Mouse (Mus musculus) heart, postnatal 0 days (tissue): ENCODE results near the gene Idua. TPM values are rescaled to one million over a fixed set of nuclear protein-coding genes. Genes with fewer than 3 reads are reported as not detected.

Experiments
- ATAC-seq: fragments of 200-750 bp; cut with Nextera tagmentation; 2 replicates; pipeline ENCODE4 v1.8.0; 2017; ENCODE audit warnings: low read depth, moderate number of reproducible peaks, moderate library complexity; ENCODE audit not compliant: insufficient read depth
- DNase-seq: peaks from one replicate; pipeline ENCODE4 v3.0.0-alpha.2; 2016; ENCODE audit warnings: low spot score
- H3K27ac ChIP-seq: fragments of 300-500 bp; sonication (generic); 2 replicates; pipeline ENCODE4 v1.5.1; 2014; ENCODE audit warnings: low read depth, mild to moderate bottlenecking
- H3K27me3 ChIP-seq: fragments of 300-500 bp; sonication (generic); 2 replicates; pipeline ENCODE4 v1.6.1; 2014; ENCODE audit warnings: low read length, mixed read lengths; ENCODE audit not compliant: control insufficient read depth, insufficient read depth
- H3K36me3 ChIP-seq: fragments of 300-500 bp; sonication (generic); replicated peaks from 2 replicates; pipeline ENCODE4 v1.6.1; 2014; ENCODE audit warnings: low read length, mixed read lengths; ENCODE audit not compliant: control insufficient read depth, insufficient read depth
- H3K4me1 ChIP-seq: fragments of 300-500 bp; sonication (generic); 2 replicates; pipeline ENCODE4 v1.6.1; 2014; ENCODE audit warnings: antibody characterized with exemption; ENCODE audit not compliant: control insufficient read depth, insufficient read depth
- H3K4me2 ChIP-seq: fragments of 300-500 bp; sonication (generic); 2 replicates; pipeline ENCODE4 v1.6.1; 2014; ENCODE audit warnings: low read depth, mild to moderate bottlenecking, low read length, moderate library complexity
- H3K4me3 ChIP-seq: fragments of 300-500 bp; sonication (generic); 2 replicates; pipeline ENCODE4 v1.5.1; 2014; ENCODE audit warnings: low read depth, low read length
- H3K9ac ChIP-seq: fragments of 300-500 bp; sonication (generic); replicated peaks from 2 replicates; pipeline ENCODE4 v1.6.1; 2014; ENCODE audit warnings: low read depth, low read length, mixed read lengths
- H3K9me3 ChIP-seq: fragments of 300-500 bp; sonication (generic); replicated peaks from 2 replicates; pipeline ENCODE4 v1.6.1; 2016; ENCODE audit warnings: low read length; ENCODE audit not compliant: control insufficient read depth
- CTCF ChIP-seq: IDR thresholded peaks from 2 replicates; pipeline ENCODE4 v1.5.1; 2016; ENCODE audit warnings: antibody characterized with exemption, control low read depth, low read depth
- EP300 ChIP-seq: IDR thresholded peaks from 2 replicates; pipeline ENCODE4 v1.6.1; 2016; ENCODE audit warnings: antibody characterized with exemption, low read depth
- WGBS: fragments of 180-500 bp; shearing (Covaris S2); extraction: QIAGEN DNeasy Blood & Tissue Kit; methylation state at CpG from one replicate; pipeline ENCODE4 v1.1.7; 2014; 5-methylcytosine and 5-hydroxymethylcytosine counted together
- polyA plus RNA-seq: library from polyadenylated mRNA; unstranded; fragments of >200 nt; fragmentation: Nextera tagmentation; extraction: Ambion mirVana; gene quantifications from 2 replicates; pipeline ENCODE4 v1.2.1, GENCODE M21; 2015
- total RNA-seq: library from RNA; depleted of rRNA; stranded (reverse); fragments of >200 nt; gene quantifications from 2 replicates; pipeline ENCODE4 v1.2.3, GENCODE M21; 2014; ENCODE audit warnings: low replicate concordance; rRNA removed

Idua gene
- total and polyA plus RNA-seq, 2 experiments from 2014 or later: 9.6 to 25.6 TPM

DNA sequence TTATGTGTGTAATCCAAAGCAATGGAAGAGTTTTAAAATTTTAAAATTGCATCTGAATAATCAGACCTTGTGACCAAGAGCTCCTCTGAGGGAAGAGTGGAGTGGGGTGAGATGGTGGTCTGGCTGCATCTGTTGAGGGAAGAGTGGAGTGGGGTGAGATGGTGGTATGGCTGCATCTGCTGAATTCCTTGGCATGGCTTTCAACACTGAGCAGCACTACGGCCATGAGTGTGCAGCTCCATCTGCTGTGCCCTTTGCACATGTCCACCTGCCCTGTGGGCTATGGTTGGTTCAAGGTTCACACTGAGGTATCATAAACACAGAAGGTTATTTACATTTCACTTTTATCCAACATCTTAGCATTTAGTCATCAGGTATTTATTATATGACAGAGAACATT is 67.3 kb downstream of the Idua start:
- Histone ChIP-seq H3K27ac (no peak overlapping the region), H3K4me1 (no peaks in the 10 kb centered on the region; the same call in 1 of the 2 replicates), H3K36me3 (no peaks in the 10 kb centered on the region), H3K9me3 (no peaks in the 10 kb centered on the region), H3K4me2 (no peak overlapping the region), H3K4me3 (no peak overlapping the region), H3K9ac (no peak overlapping the region), H3K27me3 (no peaks in the 10 kb centered on the region)
- no peak for TF ChIP-seq CTCF
- no peak for TF ChIP-seq EP300
- WGBS: 50% methylated on average over 1 of the region's 1 CpGs
- ATAC-seq (no peak), DNase-seq (no peak)

Other genes starting within 250 kb of the Idua start
- 139 and 316 TPM in 2 replicates for gene Atp5k, start 225.9 kb upstream of the Idua start, total RNA-seq
- gene Atp5k, start 225.9 kb upstream of the Idua start, polyA plus RNA-seq: 1,908 and 1,920 TPM in 2 replicates
- gene Mfsd7a, start 211.4 kb upstream of the Idua start, total RNA-seq: 0.19 and 1.2 TPM in 2 replicates
- 0.20 and 0.29 TPM in 2 replicates for gene Mfsd7a, start 211.4 kb upstream of the Idua start, polyA plus RNA-seq
- gene Pcgf3, start 199.1 kb upstream of the Idua start, total RNA-seq: 18.7 and 31.7 TPM in 2 replicates
- gene Pcgf3, start 199.1 kb upstream of the Idua start, polyA plus RNA-seq: 11.0 and 13.9 TPM in 2 replicates
- 0.04 and 0.12 TPM in 2 replicates for gene Cplx1, start 110.3 kb upstream of the Idua start, total RNA-seq
- 0.33 and 0.34 TPM in 2 replicates for gene Cplx1, start 110.3 kb upstream of the Idua start, polyA plus RNA-seq
- 29.4 and 48.9 TPM in 2 replicates for gene Gak, start 30.6 kb upstream of the Idua start, total RNA-seq
- gene Gak, start 30.6 kb upstream of the Idua start, polyA plus RNA-seq: 13.4 and 15.0 TPM in 2 replicates
- 16.3 and 24.5 TPM in 2 replicates for gene Tmem175, start 30.6 kb upstream of the Idua start, total RNA-seq
- gene Tmem175, start 30.6 kb upstream of the Idua start, polyA plus RNA-seq: 12.3 and 14.5 TPM in 2 replicates
- 11.9 and 34.7 TPM in 2 replicates for gene Dgkq, start 9.3 kb downstream of the Idua start, total RNA-seq
- 2.9 and 3.0 TPM in 2 replicates for gene Dgkq, start 9.3 kb downstream of the Idua start, polyA plus RNA-seq
- gene Slc26a1, start 15.2 kb downstream of the Idua start, total RNA-seq: 0.08 TPM in 1 of 2 replicates, not detected in the other
- gene Slc26a1, start 15.2 kb downstream of the Idua start, polyA plus RNA-seq: 0.11 and 0.23 TPM in 2 replicates
- 23.8 and 40.5 TPM in 2 replicates for gene Fgfrl1, start 32.1 kb downstream of the Idua start, total RNA-seq
- gene Fgfrl1, start 32.1 kb downstream of the Idua start, polyA plus RNA-seq: 8.6 and 9.2 TPM in 2 replicates
- not detected in 2 replicates for gene Rnf212, start 114.7 kb downstream of the Idua start, total RNA-seq
- gene Rnf212, start 114.7 kb downstream of the Idua start, polyA plus RNA-seq: not detected in 2 replicates
- not detected in 2 replicates for gene Tmed11, start 135.0 kb downstream of the Idua start, total RNA-seq
- not detected in 2 replicates for gene Tmed11, start 135.0 kb downstream of the Idua start, polyA plus RNA-seq
- not detected in 2 replicates for gene Vmn2r8, start 148.5 kb downstream of the Idua start, total RNA-seq
- gene Vmn2r8, start 148.5 kb downstream of the Idua start, polyA plus RNA-seq: not detected in 2 replicates
- gene Vmn2r9, start 192.3 kb downstream of the Idua start, total RNA-seq: not detected in 2 replicates
- gene Vmn2r9, start 192.3 kb downstream of the Idua start, polyA plus RNA-seq: not detected in 2 replicates